ENCODE assay signal across 17 mouse cellular contexts in genomic region chr17:80752466-80752865, GRCm38 (mm10). TPM values are rescaled to one million over a fixed set of nuclear protein-coding genes. Genes with fewer than 3 reads are reported as not detected.
DNase-seq lines count a peak whose midpoint lies in the region; ATAC-seq lines count a peak whose summit lies in the region.
"Had no signal": no experiment of that assay in that cellular context is flagged by ENCODE, and none has a peak within 500 bp of the region (broad histone marks: within the 10 kb centered on the region; RNA-seq: fewer than 3 reads in every experiment).

No protein-coding gene starts in this region.

- intact Hi-C loops in left cerebral cortex, postnatal 36 days (cut with DNase I): no loop called here

- 11% methylated on average over 1 of the region's 1 CpGs for WGBS in hindbrain, embryonic 13.5 days
- 20% methylated on average over 1 of the region's 1 CpGs for WGBS in hindbrain, embryonic 16.5 days

- peaks cover 11% of the 10 kb centered on the region for H3K4me1 ChIP-seq in hindbrain, embryonic 13.5 days (replicated peaks)
- no peaks in the 10 kb centered on the region for H3K4me1 ChIP-seq in hindbrain, embryonic 16.5 days (ENCODE audit: control insufficient read depth, insufficient read depth, low read depth, low read length)
- H3K4me1 ChIP-seq: embryonic facial prominence, embryonic 12.5 days had no signal

- H3K9me3 ChIP-seq in hindbrain, embryonic 13.5 days: no peaks in the 10 kb centered on the region
- no peaks in the 10 kb centered on the region for H3K9me3 ChIP-seq in hindbrain, embryonic 16.5 days (ENCODE audit: control insufficient read depth, low read length)
- H3K9me3 ChIP-seq: embryonic facial prominence, embryonic 12.5 days; forebrain, embryonic 10.5 days had no signal

- no peaks in the 10 kb centered on the region for H3K27me3 ChIP-seq in hindbrain, embryonic 13.5 days
- H3K27me3 ChIP-seq in hindbrain, embryonic 16.5 days (replicated peaks; ENCODE audit: control insufficient read depth, insufficient read depth, low read length): no peaks in the 10 kb centered on the region
- H3K27me3 ChIP-seq: embryonic facial prominence, embryonic 12.5 days had no signal

- peak; percentile 4 for DNase-seq in embryo, embryonic 10.5 days (ENCODE audit: low spot score)
- no peak for DNase-seq in embryo, embryonic 11 days
- DNase-seq in 3T3-L1 (ENCODE audit: low read depth, low spot score): peak; percentile 9
- peak; percentile 35 for DNase-seq in hindlimb bud, embryonic 11.5 days (ENCODE audit: extremely low spot score, low read depth, low spot score)
- DNase-seq in left cerebral cortex, postnatal 36 days (ENCODE audit: low spot score in 2 of 2): no peak
- DNase-seq: adrenal gland, postnatal 25 days; cerebellum, adult 9-11 months; liver; lung, adult 18-20 months; midbrain, embryonic 14.5 days; thymus, adult 2 months had no signal

- no peak overlapping the region; the same call in 1 of the 2 replicates for H3K27ac ChIP-seq in hindbrain, embryonic 13.5 days
- no peak overlapping the region for H3K27ac ChIP-seq in hindbrain, embryonic 16.5 days (ENCODE audit: low read depth, low read length)
- H3K27ac ChIP-seq: embryonic facial prominence, embryonic 12.5 days; forebrain, embryonic 10.5 days had no signal

- no peak overlapping the region for H3K9ac ChIP-seq in hindbrain, embryonic 13.5 days
- no peak overlapping the region for H3K9ac ChIP-seq in hindbrain, embryonic 16.5 days (ENCODE audit: low read depth, low read length)
- H3K9ac ChIP-seq: embryonic facial prominence, embryonic 12.5 days had no signal

- no peak overlapping the region for H3K4me3 ChIP-seq in hindbrain, embryonic 13.5 days
- no peak overlapping the region for H3K4me3 ChIP-seq in hindbrain, embryonic 16.5 days (ENCODE audit: low read length)
- H3K4me3 ChIP-seq: embryonic facial prominence, embryonic 12.5 days; forebrain, embryonic 10.5 days had no signal

- 0 out of 2 replicates have a peak, but pooled peaks have one; percentile 43 for ATAC-seq in hindbrain, embryonic 13.5 days (ENCODE audit: low FRiP score)
- no peak for ATAC-seq in hindbrain, embryonic 16.5 days
- no peak for ATAC-seq in erythroblast, adult 5-6 weeks (replicated peaks; ENCODE audit: low FRiP score, poor library complexity, severe bottlenecking)
- ATAC-seq: activated CD4-positive, CD25-positive, alpha-beta regulatory T cell, adult 4 months had no signal

- no peak overlapping the region for H3K4me2 ChIP-seq in hindbrain, embryonic 13.5 days
- no peak overlapping the region for H3K4me2 ChIP-seq in hindbrain, embryonic 16.5 days (ENCODE audit: low read length)
- H3K4me2 ChIP-seq: embryonic facial prominence, embryonic 12.5 days had no signal

- H3K36me3 ChIP-seq in hindbrain, embryonic 13.5 days: no peaks in the 10 kb centered on the region
- H3K36me3 ChIP-seq in hindbrain, embryonic 16.5 days (ENCODE audit: control insufficient read depth, insufficient read depth, low read length): no peaks in the 10 kb centered on the region
- H3K36me3 ChIP-seq: embryonic facial prominence, embryonic 12.5 days; forebrain, embryonic 10.5 days had no signal

RNA-seq across cellular contexts. Expression of gene Map4k3, which starts 24.2 kb away (rescaled TPM):
- polyA plus RNA-seq in hindbrain, embryonic 13.5 days (2015; fragmentation: Nextera tagmentation; extraction: Ambion mirVana): 22.3 and 24.1 TPM in 2 replicates
- 17.7 and 19.4 TPM in 2 replicates for polyA plus RNA-seq in hindbrain, embryonic 16.5 days (2015; fragmentation: Nextera tagmentation; extraction: Ambion mirVana)
- 10 to 100 TPM; 63.1 to 69.2 TPM for total RNA-seq in left cerebral cortex, postnatal 36 days (2021)
- total RNA-seq in erythroblast, adult 5-6 weeks (2015; ENCODE audit: low replicate concordance): 0.38 and 1.3 TPM in 2 replicates
- 0.60 and 1.4 TPM in 2 replicates for total RNA-seq in erythroblast, adult 5-6 weeks (2017; ENCODE audit: low replicate concordance)

Comparison
In these comparisons a context has a peak if more than half of its experiments do, and no peak if none do; other contexts are left out.
1. DNase-seq: peak in embryo, embryonic 10.5 days (single experiment), 3T3-L1 (single experiment) and hindlimb bud, embryonic 11.5 days (single experiment); none in embryo, embryonic 11 days (single experiment) and left cerebral cortex, postnatal 36 days (0 of 2).
2. RNA of gene Map4k3, which starts 24.2 kb away (total RNA-seq): 63.1 to 69.2 TPM in left cerebral cortex, postnatal 36 days; 0.38 to 1.4 TPM in erythroblast, adult 5-6 weeks; every median in the first group is over 10 times any median in the second.